Mouse (Mus musculus): ENCODE measurements around the gene Lhfp.

The Lhfp gene

GRCm38 (mm10) chr3:53165281-53165680 is 124.0 kb downstream of the Lhfp start:
- no peak for DNase-seq (ENCODE audit: low spot score in 2 of 2)

- no peak for DNase-seq (ENCODE audit: low spot score in 2 of 2)
Measured at GRCm38 (mm10) chr3:53166001-53166400, 124.7 kb downstream of the Lhfp start.

GRCm38 (mm10) chr3:53169486-53169885 is 128.2 kb downstream of the Lhfp start:
- no peak for DNase-seq (ENCODE audit: low spot score in 2 of 2)

- DNase-seq (ENCODE audit: low spot score in 2 of 2), result no peak
Measured at GRCm38 (mm10) chr3:53173310-53174063, 132.2 kb downstream of the Lhfp start.

GRCm38 (mm10) chr3:53179936-53180335 is 138.6 kb downstream of the Lhfp start:
- no peak for DNase-seq (ENCODE audit: low spot score in 2 of 2)

- no peak for DNase-seq (ENCODE audit: low spot score in 2 of 2)
Measured at GRCm38 (mm10) chr3:53185439-53185838, 144.1 kb downstream of the Lhfp start.

GRCm38 (mm10) chr3:53193441-53193840 is 152.1 kb downstream of the Lhfp start:
- no peak for DNase-seq (ENCODE audit: low spot score in 2 of 2)

GRCm38 (mm10) chr3:53195666-53196107 is 154.4 kb downstream of the Lhfp start:
- DNase-seq (ENCODE audit: low spot score in 2 of 2), result no peak

GRCm38 (mm10) chr3:53200175-53200574 is 158.8 kb downstream of the Lhfp start:
- DNase-seq (ENCODE audit: low spot score in 2 of 2), result no peak

GRCm38 (mm10) chr3:53200853-53201252 is 159.5 kb downstream of the Lhfp start:
- DNase-seq (ENCODE audit: low spot score in 2 of 2), result no peak

GRCm38 (mm10) chr3:53201670-53202069 is 160.3 kb downstream of the Lhfp start:
- no peak for DNase-seq (ENCODE audit: low spot score in 2 of 2)

GRCm38 (mm10) chr3:53202184-53202583 is 160.9 kb downstream of the Lhfp start:
- no peak for DNase-seq (ENCODE audit: low spot score in 2 of 2)

- DNase-seq (ENCODE audit: low spot score in 2 of 2), result no peak
Measured at GRCm38 (mm10) chr3:53202698-53203097, 161.4 kb downstream of the Lhfp start.

- no peak for DNase-seq (ENCODE audit: low spot score in 2 of 2)
Measured at GRCm38 (mm10) chr3:53203656-53204055, 162.3 kb downstream of the Lhfp start.

- DNase-seq (ENCODE audit: low spot score in 2 of 2), result no peak
Measured at GRCm38 (mm10) chr3:53204348-53204984, 163.1 kb downstream of the Lhfp start.

- DNase-seq (ENCODE audit: low spot score in 2 of 2), result no peak
Measured at GRCm38 (mm10) chr3:53204985-53205365, 163.6 kb downstream of the Lhfp start.

GRCm38 (mm10) chr3:53205706-53206105 is 164.4 kb downstream of the Lhfp start:
- no peak for DNase-seq (ENCODE audit: low spot score in 2 of 2)

- no peak for DNase-seq (ENCODE audit: low spot score in 2 of 2)
Measured at GRCm38 (mm10) chr3:53206509-53207224, 165.3 kb downstream of the Lhfp start.

- no peak for DNase-seq (ENCODE audit: low spot score in 2 of 2)
Measured at GRCm38 (mm10) chr3:53207225-53207528, 165.8 kb downstream of the Lhfp start.

- DNase-seq (ENCODE audit: low spot score in 2 of 2), result no peak
Measured at GRCm38 (mm10) chr3:53210691-53211526, 169.6 kb downstream of the Lhfp start.

- DNase-seq (ENCODE audit: low spot score in 2 of 2), result no peak
Measured at GRCm38 (mm10) chr3:53212599-53212998, 171.3 kb downstream of the Lhfp start.

- no peak for DNase-seq (ENCODE audit: low spot score in 2 of 2)
Measured at GRCm38 (mm10) chr3:53213346-53213745, 172.0 kb downstream of the Lhfp start.

All from frontal cortex, postnatal 14 days (tissue).